Mouse (Mus musculus): ENCODE measurements around the gene Pln. TPM values are rescaled to one million over a fixed set of nuclear protein-coding genes. Genes with fewer than 3 reads are reported as not detected.

Pln gene
- total RNA-seq, 1 experiment, result not detected

DNA sequence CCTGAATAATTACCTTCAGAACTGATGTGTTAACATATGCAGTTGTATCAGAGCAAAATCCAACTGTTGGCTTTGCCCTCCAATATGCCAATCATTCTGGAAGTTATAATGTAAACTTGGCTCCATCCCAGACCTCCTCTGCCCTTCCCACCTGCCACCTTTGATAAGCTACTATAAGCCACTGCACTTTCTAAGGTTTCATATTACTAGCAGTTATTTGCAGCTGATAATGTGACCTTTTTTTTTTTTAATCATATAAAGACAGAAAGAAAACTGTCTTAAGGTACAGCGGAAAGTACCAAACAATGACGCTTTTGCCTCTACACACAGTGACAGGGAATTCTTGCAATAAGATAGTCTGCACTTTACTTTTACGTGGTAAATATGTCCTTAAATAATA lies 1.5 kb upstream of the Pln start:
- TF ChIP-seq ZNF384 (IDR thresholded peaks at IDR 0.05; ENCODE audit: low read depth, low read length) (no peak), MAFK (IDR thresholded peaks at IDR 0.05; ENCODE audit: insufficient read depth, low read depth, low read length) (no peak), HCFC1 (IDR thresholded peaks at IDR 0.05; ENCODE audit: borderline replicate concordance, insufficient read depth, low read length) (no peak), CHD2 (IDR thresholded peaks at IDR 0.05; ENCODE audit: low read depth, low read length) (no peak), ZC3H11A (IDR thresholded peaks at IDR 0.05; ENCODE audit: borderline replicate concordance, low read depth, low read length) (no peak)
- H3K27ac ChIP-seq (ENCODE audit: insufficient read depth, low read depth, low read length, poor library complexity, severe bottlenecking), result no peak overlapping the region
- no peaks in the 10 kb centered on the region for H3K36me3 ChIP-seq (ENCODE audit: control insufficient read depth, insufficient read depth, low read length, poor library complexity, severe bottlenecking)
- H3K9ac ChIP-seq (ENCODE audit: insufficient read depth, low read depth, low read length, poor library complexity, severe bottlenecking), result no peak overlapping the region
- no peak overlapping the region for H3K4me3 ChIP-seq (ENCODE audit: insufficient read depth in 1 of 2, low read depth in 1 of 2, low read length in 2 of 2, poor library complexity in 1 of 2, severe bottlenecking in 1 of 2)
- in situ Hi-C loops (cut with MboI; ENCODE audit: low sequenced_read_pairs in 2 of 2, unreplicated experiment in 2 of 2), result loop anchor here in 1 of 2 experiments (25.0 kb wide), 1 partner anchor 224 kb away; no protein-coding TSS in a partner anchor
- no peak for DNase-seq (ENCODE audit: low read depth, low spot score)
- H3K4me1 ChIP-seq (ENCODE audit: control insufficient read depth in 2 of 2, insufficient read depth in 2 of 2, low read length in 2 of 2, poor library complexity in 1 of 2), result no peaks in the 10 kb centered on the region
- no peaks in the 10 kb centered on the region for H3K9me3 ChIP-seq (ENCODE audit: control insufficient read depth, insufficient read depth, low read depth, low read length)

DNA sequence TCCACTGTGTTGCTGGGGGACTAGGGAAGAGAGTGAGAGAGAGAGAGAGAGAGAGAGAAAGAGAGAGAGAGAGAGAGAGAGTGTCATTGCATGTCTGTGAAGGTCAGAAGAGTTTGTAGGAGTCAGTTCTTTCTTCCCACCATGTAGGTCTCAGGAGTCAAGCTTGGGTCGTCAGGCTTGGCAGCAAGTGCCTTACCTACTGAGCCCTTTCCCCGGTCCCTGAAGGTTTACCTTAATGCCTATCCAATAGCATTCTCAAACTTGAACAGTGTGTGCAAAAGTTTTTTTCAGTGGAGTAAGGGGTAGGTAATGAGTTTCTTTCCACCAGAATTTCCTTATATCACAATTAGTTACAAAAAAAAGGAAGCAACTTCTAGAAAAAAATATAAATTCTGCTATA lies 1.6 kb downstream of the Pln start:
- no peaks in the 10 kb centered on the region for H3K36me3 ChIP-seq (ENCODE audit: control insufficient read depth, insufficient read depth, low read length, poor library complexity, severe bottlenecking)
- TF ChIP-seq MAFK (IDR thresholded peaks at IDR 0.05; ENCODE audit: insufficient read depth, low read depth, low read length) (no peak), ZNF384 (IDR thresholded peaks at IDR 0.05; ENCODE audit: low read depth, low read length) (no peak), CHD2 (IDR thresholded peaks at IDR 0.05; ENCODE audit: low read depth, low read length) (no peak), HCFC1 (IDR thresholded peaks at IDR 0.05; ENCODE audit: borderline replicate concordance, insufficient read depth, low read length) (no peak), ZC3H11A (IDR thresholded peaks at IDR 0.05; ENCODE audit: borderline replicate concordance, low read depth, low read length) (no peak)
- no peaks in the 10 kb centered on the region for H3K9me3 ChIP-seq (ENCODE audit: control insufficient read depth, insufficient read depth, low read depth, low read length)
- no peak overlapping the region for H3K4me3 ChIP-seq (ENCODE audit: insufficient read depth in 1 of 2, low read depth in 1 of 2, low read length in 2 of 2, poor library complexity in 1 of 2, severe bottlenecking in 1 of 2)
- H3K27ac ChIP-seq (ENCODE audit: insufficient read depth, low read depth, low read length, poor library complexity, severe bottlenecking), result no peak overlapping the region
- no peak for DNase-seq (ENCODE audit: low read depth, low spot score)
- no peak overlapping the region for H3K9ac ChIP-seq (ENCODE audit: insufficient read depth, low read depth, low read length, poor library complexity, severe bottlenecking)
- in situ Hi-C loops (cut with MboI; ENCODE audit: low sequenced_read_pairs in 2 of 2, unreplicated experiment in 2 of 2), result loop anchor here in 1 of 2 experiments (25.0 kb wide), 1 partner anchor 227 kb away; no protein-coding TSS in a partner anchor
- H3K4me1 ChIP-seq (ENCODE audit: control insufficient read depth in 2 of 2, insufficient read depth in 2 of 2, low read length in 2 of 2, poor library complexity in 1 of 2), result no peaks in the 10 kb centered on the region

DNA sequence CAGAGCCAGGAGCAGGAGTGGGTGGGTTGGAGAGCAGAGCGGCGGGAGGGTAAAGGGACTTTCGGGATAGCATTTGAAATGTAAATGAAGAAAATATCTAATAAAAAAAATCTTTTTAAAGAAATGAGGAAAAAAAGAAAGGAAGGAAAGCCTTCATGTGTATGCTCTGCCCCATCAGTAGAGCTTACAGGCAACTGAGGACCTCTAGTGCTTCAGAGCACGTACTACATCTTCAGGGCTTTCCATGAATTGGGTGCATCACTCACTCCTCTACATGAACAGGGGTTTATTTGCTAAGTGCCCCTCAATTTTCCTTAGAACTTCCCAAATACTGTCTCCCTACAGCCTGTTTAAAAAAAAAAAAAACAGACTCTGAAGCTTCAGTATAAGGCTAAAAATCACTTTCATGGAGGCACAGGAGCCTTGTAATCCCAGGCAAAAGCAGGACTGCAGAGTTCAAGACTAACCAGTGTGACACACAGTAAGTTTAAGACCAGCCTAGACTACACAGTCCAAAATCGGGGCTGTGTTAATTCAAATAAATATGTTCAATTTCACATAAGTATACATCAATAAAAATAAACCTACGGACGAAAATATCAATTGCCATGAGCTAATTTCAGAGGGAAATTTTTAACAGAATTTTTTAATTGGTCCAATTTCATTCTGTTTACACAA lies 4.0 kb downstream of the Pln start:
- DNase-seq (ENCODE audit: low read depth, low spot score), result no peak
- Histone ChIP-seq H3K4me3 (ENCODE audit: insufficient read depth in 1 of 2, low read depth in 1 of 2, low read length in 2 of 2, poor library complexity in 1 of 2, severe bottlenecking in 1 of 2) (no peak overlapping the region), H3K36me3 (ENCODE audit: control insufficient read depth, insufficient read depth, low read length, poor library complexity, severe bottlenecking) (no peaks in the 10 kb centered on the region), H3K9me3 (ENCODE audit: control insufficient read depth, insufficient read depth, low read depth, low read length) (no peaks in the 10 kb centered on the region), H3K9ac (ENCODE audit: insufficient read depth, low read depth, low read length, poor library complexity, severe bottlenecking) (no peak overlapping the region), H3K4me1 (ENCODE audit: control insufficient read depth in 2 of 2, insufficient read depth in 2 of 2, low read length in 2 of 2, poor library complexity in 1 of 2) (no peaks in the 10 kb centered on the region), H3K27ac (ENCODE audit: insufficient read depth, low read depth, low read length, poor library complexity, severe bottlenecking) (no peak overlapping the region)
- in situ Hi-C loops (cut with MboI; ENCODE audit: low sequenced_read_pairs in 2 of 2, unreplicated experiment in 2 of 2), result loop anchor here in 1 of 2 experiments (10.0 to 25.0 kb wide), 2 partner anchors 183 to 229 kb away; no protein-coding TSS in a partner anchor
- no peak for TF ChIP-seq MAFK (IDR thresholded peaks at IDR 0.05; ENCODE audit: insufficient read depth, low read depth, low read length)
- TF ChIP-seq HCFC1 (IDR thresholded peaks at IDR 0.05; ENCODE audit: borderline replicate concordance, insufficient read depth, low read length), result no peak
- peak; percentile 71 for TF ChIP-seq ZC3H11A (IDR thresholded peaks at IDR 0.05; ENCODE audit: borderline replicate concordance, low read depth, low read length)
- TF ChIP-seq ZNF384 (IDR thresholded peaks at IDR 0.05; ENCODE audit: low read depth, low read length), result no peak

DNA sequence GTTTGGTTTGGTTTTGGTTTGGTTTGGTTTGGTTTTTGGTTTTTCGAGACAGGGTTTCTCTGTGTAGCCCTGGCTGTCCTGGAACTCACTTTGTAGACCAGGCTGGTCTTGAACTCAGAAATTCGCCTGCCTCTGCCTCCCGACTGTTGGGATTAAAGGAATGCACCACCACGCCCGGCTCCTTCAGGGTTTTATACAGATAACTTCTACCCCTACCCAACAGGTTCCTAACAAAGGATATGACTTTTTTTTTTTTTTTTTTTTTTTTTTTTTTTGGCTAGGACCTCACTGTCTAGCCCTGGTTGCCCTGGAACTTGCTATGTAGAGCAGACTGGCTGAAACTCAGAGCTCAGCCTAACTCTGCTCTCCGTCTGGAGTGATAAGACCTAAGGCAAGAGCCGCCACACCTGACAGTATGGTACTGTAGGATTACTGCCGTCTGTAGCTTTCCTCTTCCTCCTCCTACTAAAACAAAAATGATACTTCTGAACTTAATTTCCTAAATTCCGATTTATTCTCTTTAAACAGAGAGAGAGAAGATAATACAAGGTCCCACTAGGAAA lies 4.8 kb downstream of the Pln start:
- Histone ChIP-seq H3K9ac (ENCODE audit: insufficient read depth, low read depth, low read length, poor library complexity, severe bottlenecking) (no peak overlapping the region), H3K4me1 (ENCODE audit: control insufficient read depth in 2 of 2, insufficient read depth in 2 of 2, low read length in 2 of 2, poor library complexity in 1 of 2) (no peaks in the 10 kb centered on the region), H3K27ac (ENCODE audit: insufficient read depth, low read depth, low read length, poor library complexity, severe bottlenecking) (no peak overlapping the region), H3K9me3 (ENCODE audit: control insufficient read depth, insufficient read depth, low read depth, low read length) (no peaks in the 10 kb centered on the region), H3K36me3 (ENCODE audit: control insufficient read depth, insufficient read depth, low read length, poor library complexity, severe bottlenecking) (no peaks in the 10 kb centered on the region), H3K4me3 (ENCODE audit: insufficient read depth in 1 of 2, low read depth in 1 of 2, low read length in 2 of 2, poor library complexity in 1 of 2, severe bottlenecking in 1 of 2) (no peak overlapping the region)
- in situ Hi-C loops (cut with MboI; ENCODE audit: low sequenced_read_pairs in 2 of 2, unreplicated experiment in 2 of 2), result loop anchor here in 1 of 2 experiments (10.0 to 25.0 kb wide), 2 partner anchors 183 to 230 kb away; no protein-coding TSS in a partner anchor
- DNase-seq (ENCODE audit: low read depth, low spot score), result no peak
- TF ChIP-seq ZNF384 (IDR thresholded peaks at IDR 0.05; ENCODE audit: low read depth, low read length) (0 out of 2 replicates have a peak, but pooled peaks have one; percentile 36), CHD2 (IDR thresholded peaks at IDR 0.05; ENCODE audit: low read depth, low read length) (no peak)
